Mouse (Mus musculus) limb, embryonic 10.5 days (tissue): ENCODE results near the gene Me3. TPM values are rescaled to one million over a fixed set of nuclear protein-coding genes. Genes with fewer than 3 reads are reported as not detected.

Experiments used
- DNase-seq: peaks from one replicate; pipeline ENCODE4 v3.0.0-alpha.2; 2017; ENCODE audit warnings: low spot score
- H3K27ac ChIP-seq: fragments of 300-500 bp; sonication (generic); 2 replicates; pipeline ENCODE4 v1.5.1; 2016; ENCODE audit warnings: mild to moderate bottlenecking
- H3K27me3 ChIP-seq: fragments of 300-500 bp; sonication (generic); 2 replicates; pipeline ENCODE4 v1.6.1; 2016; ENCODE audit warnings: low read depth, mild to moderate bottlenecking; ENCODE audit not compliant: poor library complexity, severe bottlenecking
- H3K36me3 ChIP-seq: fragments of 300-500 bp; sonication (generic); 2 replicates; pipeline ENCODE4 v1.6.1; 2016; ENCODE audit warnings: mild to moderate bottlenecking, moderate library complexity
- H3K4me1 ChIP-seq: fragments of 300-500 bp; sonication (generic); 2 replicates; pipeline ENCODE4 v1.6.1; 2016
- H3K4me3 ChIP-seq: fragments of 300-500 bp; sonication (generic); 2 replicates; pipeline ENCODE4 v1.5.1; 2016; ENCODE audit warnings: mild to moderate bottlenecking, moderate library complexity
- H3K9me3 ChIP-seq: fragments of 300-500 bp; sonication (generic); replicated peaks from 2 replicates; pipeline ENCODE4 v1.6.1; 2016; ENCODE audit warnings: mild to moderate bottlenecking
- WGBS: fragments of 180-500 bp; shearing (Covaris S2); methylation state at CpG from one replicate; pipeline ENCODE4 v1.1.7; 2016; 5-methylcytosine and 5-hydroxymethylcytosine counted together
- polyA plus RNA-seq: library from polyadenylated mRNA; unstranded; fragments of >200 nt; fragmentation: Nextera tagmentation; extraction: Ambion mirVana; gene quantifications from 2 replicates; pipeline ENCODE4 v1.2.1, GENCODE M21; 2016

Me3 gene
- polyA plus RNA-seq, 1 experiment from 2014 or later, result 0.06 TPM

DNA sequence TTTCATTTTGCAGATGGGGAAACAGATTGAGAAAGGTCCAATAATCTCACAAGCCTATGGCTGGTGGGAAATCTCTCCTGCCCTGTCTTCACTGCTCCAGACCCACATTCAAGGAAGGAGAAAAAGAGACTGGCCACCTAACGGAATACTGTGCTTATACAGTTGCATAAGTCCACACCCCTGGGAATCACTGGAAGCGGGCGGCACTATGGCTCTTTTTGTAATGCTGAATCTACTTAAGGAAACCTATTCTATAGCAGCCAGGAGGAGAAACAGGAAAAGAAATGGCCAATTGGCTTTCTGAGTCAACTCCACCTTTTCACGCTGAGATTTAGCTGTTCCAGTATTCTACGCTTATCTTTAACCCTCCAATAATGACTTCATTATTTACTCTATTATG lies 140.7 kb downstream of the Me3 start:
- no peaks in the 10 kb centered on the region for H3K36me3 ChIP-seq
- 90% methylated on average over 5 of the region's 5 CpGs for WGBS

DNA sequence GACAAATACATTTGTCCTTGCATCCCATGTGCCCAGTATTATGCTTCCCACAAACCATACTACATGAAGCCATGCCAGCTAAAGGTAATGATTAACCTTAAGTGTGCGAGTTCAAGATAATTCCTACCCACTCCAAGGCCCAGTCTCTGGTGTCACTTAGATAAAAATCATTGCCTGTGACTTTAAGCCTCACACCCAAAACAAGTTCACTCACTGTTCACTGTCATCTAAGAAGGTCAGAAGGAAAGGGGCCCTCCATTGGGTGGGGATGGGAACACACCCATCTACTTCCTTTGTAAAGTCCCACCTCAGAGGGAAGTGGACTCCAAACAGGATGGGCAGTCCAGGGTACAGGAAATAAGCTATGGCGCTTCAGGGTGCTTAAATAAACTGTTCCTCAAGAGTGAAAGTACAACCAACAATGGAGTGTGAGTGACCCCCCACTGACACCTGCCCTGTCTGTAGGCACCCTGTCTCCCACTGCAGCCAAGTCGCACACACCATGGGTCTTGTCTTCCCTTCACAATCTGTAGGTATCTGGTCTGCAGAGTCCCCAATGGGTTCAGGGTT lies 141.2 kb downstream of the Me3 start:
- Histone ChIP-seq H3K36me3 (no peaks in the 10 kb centered on the region), H3K9me3 (no peaks in the 10 kb centered on the region), H3K27me3 (no peaks in the 10 kb centered on the region), H3K4me1 (peaks cover 21% of the 10 kb centered on the region), H3K4me3 (no peak overlapping the region), H3K27ac (no peak overlapping the region; the same call in 1 of the 2 replicates)
- DNase-seq, result no peak
- 77% methylated on average over 3 of the region's 3 CpGs for WGBS

More for the DNA sequence above, 140.7 kb downstream of the Me3 start:
- Histone ChIP-seq H3K9me3 (no peaks in the 10 kb centered on the region), H3K4me1 (peaks cover 21% of the 10 kb centered on the region), H3K4me3 (no peak overlapping the region), H3K27ac (no peak overlapping the region), H3K27me3 (no peaks in the 10 kb centered on the region)
- no peak for DNase-seq

DNA sequence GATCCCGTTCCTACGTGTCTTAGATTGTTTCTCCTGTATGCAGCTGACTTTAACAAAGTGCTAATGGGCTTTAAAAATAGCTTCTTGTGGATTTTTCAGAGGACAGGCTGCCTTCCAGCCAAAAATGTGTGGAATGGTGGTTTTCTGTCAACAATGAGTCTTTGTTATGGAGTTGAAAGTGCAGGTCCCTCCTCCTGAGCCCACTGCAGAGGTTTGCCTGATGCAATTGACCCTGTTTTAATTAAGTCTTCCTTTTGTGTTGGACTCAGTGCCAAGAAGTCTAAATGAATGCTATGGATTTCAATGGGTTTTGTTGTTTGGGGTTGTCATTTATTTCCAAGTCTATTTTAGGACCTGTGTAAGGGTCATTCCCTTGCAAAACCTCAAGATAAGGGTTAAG lies 141.7 kb downstream of the Me3 start:
- no peak for DNase-seq
- WGBS, result 59% methylated on average over 2 of the region's 2 CpGs

DNA sequence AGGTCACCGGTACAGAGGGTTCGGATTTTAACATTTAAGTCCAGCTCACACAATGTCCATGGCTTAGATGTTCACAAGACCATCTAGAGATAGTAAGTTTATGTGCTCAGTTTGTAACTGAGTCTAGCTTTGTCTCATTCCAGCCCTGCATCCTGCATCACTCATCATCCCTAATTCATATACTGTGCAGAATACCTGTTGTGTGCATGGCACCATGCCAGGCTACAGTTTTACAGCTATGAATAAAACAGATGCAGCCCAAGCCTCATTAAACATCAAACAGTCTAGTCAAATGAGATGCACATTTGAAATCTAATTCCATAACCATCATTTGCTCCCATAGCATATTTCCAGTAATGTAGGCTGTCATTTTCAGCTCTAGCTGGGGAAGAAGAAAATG lies 143.7 kb downstream of the Me3 start:
- H3K27me3 ChIP-seq, result no peaks in the 10 kb centered on the region
- H3K4me1 ChIP-seq, result 0 out of 2 replicates have a peak, but pooled peaks cover 4% of the 10 kb centered on the region
- H3K9me3 ChIP-seq, result no peaks in the 10 kb centered on the region
- no peak overlapping the region for H3K27ac ChIP-seq
- no peak overlapping the region for H3K4me3 ChIP-seq
- DNase-seq, result no peak
- 99% methylated on average over 2 of the region's 2 CpGs for WGBS
- H3K36me3 ChIP-seq, result no peaks in the 10 kb centered on the region

More for the DNA sequence above, 141.7 kb downstream of the Me3 start:
- Histone ChIP-seq H3K27me3 (no peaks in the 10 kb centered on the region), H3K36me3 (no peaks in the 10 kb centered on the region), H3K9me3 (no peaks in the 10 kb centered on the region), H3K27ac (no peak overlapping the region; the same call in 1 of the 2 replicates), H3K4me1 (peaks cover 20% of the 10 kb centered on the region), H3K4me3 (no peak overlapping the region)

DNA sequence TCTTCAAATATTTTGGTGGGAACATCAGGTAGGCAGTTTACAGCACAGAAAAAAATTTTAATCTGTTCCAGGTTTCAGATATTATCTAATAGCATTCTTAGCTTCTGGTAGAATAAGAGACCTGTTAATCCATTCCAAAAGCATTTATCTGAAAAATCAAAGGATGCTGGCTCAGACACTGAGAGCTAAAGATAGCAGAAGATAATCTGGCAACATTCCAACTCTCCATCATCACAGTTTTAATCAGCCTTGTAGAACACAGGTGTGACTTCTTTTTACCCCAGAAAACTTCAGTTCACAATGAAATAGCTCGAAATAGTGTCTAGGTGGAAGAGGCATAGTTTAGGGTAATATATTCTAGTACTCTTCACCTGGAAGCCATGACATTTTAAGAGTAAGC lies 149.2 kb downstream of the Me3 start:
- Histone ChIP-seq H3K4me3 (no peak overlapping the region), H3K27ac (no peak overlapping the region), H3K36me3 (no peaks in the 10 kb centered on the region), H3K27me3 (no peaks in the 10 kb centered on the region), H3K9me3 (no peaks in the 10 kb centered on the region), H3K4me1 (no peaks in the 10 kb centered on the region)
- DNase-seq, result no peak
- 77% methylated on average over 1 of the region's 1 CpGs for WGBS

DNA sequence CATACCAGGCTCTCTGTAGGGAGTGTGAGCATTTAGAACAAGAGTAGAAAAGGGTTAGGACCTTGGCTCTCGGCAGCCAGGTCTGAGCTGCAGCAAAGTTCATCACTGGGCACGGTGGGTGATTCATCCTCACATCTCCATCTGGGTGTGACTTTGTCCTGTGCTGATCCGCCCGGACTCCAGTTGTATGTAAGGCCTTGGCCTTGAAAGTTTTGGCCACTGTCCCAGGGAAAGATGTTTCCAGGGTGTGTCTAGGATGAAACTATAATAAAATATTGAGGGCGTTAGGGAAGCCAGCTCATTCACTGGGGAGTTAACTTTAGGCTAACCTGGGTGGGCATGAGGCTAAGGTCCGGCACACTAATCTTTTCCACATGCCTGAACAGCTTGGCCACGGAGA lies 155.5 kb downstream of the Me3 start:
- Histone ChIP-seq H3K9me3 (no peaks in the 10 kb centered on the region), H3K4me3 (no peak overlapping the region), H3K36me3 (no peaks in the 10 kb centered on the region), H3K4me1 (no peaks in the 10 kb centered on the region), H3K27me3 (no peaks in the 10 kb centered on the region), H3K27ac (no peak overlapping the region)
- no peak for DNase-seq
- WGBS, result 80% methylated on average over 7 of the region's 7 CpGs

DNA sequence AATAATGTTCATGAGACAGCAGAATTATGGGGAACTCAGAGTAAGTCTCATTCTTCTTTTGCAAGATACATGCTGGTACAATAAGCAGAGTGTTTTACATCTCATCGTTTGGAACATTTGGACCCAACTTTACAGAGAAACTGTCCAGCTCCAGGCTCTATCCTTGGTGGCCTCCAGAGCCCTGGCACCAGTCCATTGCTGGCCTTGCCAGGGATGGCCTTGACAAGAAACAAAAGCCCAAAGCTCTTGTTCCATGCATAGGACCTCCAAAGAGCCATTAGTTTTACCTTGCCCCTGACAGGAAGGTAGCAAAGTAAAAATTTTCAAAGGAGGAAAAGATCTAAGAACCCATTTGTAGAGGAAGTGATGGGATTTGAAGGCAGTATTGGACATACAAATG lies 160.4 kb downstream of the Me3 start:
- no peak for DNase-seq
- H3K4me3 ChIP-seq, result no peak overlapping the region
- WGBS, result 91% methylated on average over 1 of the region's 1 CpGs
- 0 out of 2 replicates have a peak, but pooled peaks cover 9% of the 10 kb centered on the region for H3K27me3 ChIP-seq
- H3K9me3 ChIP-seq, result no peaks in the 10 kb centered on the region
- no peak overlapping the region for H3K27ac ChIP-seq
- H3K36me3 ChIP-seq, result no peaks in the 10 kb centered on the region
- peaks cover 11% of the 10 kb centered on the region for H3K4me1 ChIP-seq

DNA sequence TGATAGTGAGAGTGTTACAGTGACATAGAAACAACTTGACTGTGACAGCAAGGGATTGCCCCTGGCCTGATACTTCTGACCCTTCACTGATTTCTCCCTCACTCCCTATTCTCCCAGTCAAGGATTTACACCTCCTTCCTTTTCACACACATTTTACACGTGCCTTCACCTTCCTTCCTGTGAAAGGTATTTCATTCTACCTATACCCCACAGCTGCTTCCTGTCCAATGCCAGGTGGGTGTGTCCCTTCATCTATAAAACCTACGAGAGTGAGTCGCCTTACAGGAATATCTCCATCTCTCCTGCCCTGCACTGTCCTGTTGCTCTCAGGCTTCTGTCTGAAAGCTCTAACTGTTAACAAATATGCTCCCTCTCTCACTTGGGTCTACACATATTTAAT lies 163.2 kb downstream of the Me3 start:
- Histone ChIP-seq H3K4me3 (no peak overlapping the region), H3K9me3 (no peaks in the 10 kb centered on the region), H3K27me3 (0 out of 2 replicates have a peak, but pooled peaks cover 9% of the 10 kb centered on the region), H3K36me3 (no peaks in the 10 kb centered on the region), H3K27ac (no peak overlapping the region), H3K4me1 (peaks cover 26% of the 10 kb centered on the region)
- 75% methylated on average over 3 of the region's 3 CpGs for WGBS
- no peak for DNase-seq

DNA sequence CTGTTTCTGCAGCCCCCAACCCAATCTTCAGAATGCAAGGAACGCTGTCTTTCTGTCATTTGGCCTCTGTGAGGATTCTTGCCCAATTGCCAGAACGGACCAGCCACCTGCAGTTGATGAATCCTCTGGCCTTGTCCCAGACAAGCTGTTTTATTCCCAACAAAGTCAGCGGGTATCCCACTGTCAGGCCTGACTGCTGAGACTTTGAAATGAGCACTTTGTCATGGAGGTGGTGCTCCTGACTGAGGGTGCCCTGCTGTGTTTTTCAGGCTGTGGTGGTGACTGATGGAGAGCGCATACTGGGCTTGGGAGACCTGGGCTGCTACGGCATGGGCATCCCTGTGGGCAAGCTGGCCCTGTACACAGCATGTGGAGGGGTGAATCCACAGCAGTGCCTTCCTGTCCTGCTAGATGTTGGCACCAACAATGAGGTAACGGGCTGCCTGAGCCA lies 164.2 kb downstream of the Me3 start:
- 23% methylated on average over 6 of the region's 6 CpGs for WGBS
- Histone ChIP-seq H3K4me1 (peaks cover 26% of the 10 kb centered on the region), H3K36me3 (no peaks in the 10 kb centered on the region), H3K9me3 (no peaks in the 10 kb centered on the region), H3K27me3 (0 out of 2 replicates have a peak, but pooled peaks cover 9% of the 10 kb centered on the region), H3K4me3 (no peak overlapping the region), H3K27ac (no peak overlapping the region)
- no peak for DNase-seq

DNA sequence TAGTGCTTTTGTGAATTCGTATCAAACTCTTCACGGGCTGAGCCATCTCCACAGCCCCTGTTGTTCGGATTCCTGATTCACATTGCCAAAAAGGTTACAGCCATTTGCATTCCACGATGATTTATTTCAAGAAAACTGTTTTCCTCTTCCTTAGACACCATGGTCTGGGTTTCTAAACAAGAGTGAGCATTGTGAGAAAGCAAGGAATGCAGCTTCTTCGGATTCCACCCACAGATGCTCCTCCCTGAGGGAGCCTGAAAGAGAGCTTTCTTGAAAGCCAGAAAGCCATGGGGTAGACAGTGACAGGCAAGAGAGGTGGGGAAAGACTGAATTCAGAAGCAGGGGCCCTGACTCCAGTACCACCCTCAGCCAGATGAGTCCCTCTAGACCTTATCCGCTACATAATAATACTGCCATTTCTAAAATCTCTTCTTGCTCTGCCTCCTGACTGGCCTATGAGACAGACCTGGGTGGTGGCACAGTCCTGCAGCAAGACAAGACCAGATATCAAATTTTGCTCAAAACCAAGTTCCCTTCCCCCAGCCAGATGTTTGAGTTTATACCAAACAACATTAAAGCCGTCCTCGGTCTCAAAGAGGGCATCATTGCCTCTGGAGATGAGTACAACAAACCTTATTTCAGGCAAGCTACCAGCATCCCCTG lies 166.3 kb downstream of the Me3 start:
- Histone ChIP-seq H3K27me3 (0 out of 2 replicates have a peak, but pooled peaks cover 9% of the 10 kb centered on the region), H3K4me3 (no peak overlapping the region), H3K36me3 (no peaks in the 10 kb centered on the region), H3K4me1 (peaks cover 26% of the 10 kb centered on the region), H3K9me3 (no peaks in the 10 kb centered on the region), H3K27ac (no peak overlapping the region)
- 71% methylated on average over 8 of the region's 8 CpGs for WGBS
- DNase-seq, result no peak

DNA sequence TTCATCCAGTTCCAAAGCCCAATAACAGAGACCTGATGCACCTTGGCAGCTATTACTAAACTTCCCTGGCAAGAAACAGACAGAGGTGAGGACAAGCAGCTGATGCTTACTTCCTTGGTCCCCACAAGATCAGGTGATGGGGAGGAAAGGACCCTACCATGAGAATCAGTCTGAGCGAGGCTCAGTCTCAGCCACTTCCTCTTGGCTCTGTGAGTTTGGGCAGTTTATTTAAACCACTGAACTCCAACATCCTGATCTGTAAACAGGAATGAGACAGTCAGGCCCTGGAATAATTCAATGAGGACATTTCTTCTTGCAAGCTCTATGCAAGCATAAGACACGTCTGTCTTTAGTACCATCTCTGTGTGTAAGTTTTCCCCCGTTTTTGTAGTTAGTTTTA lies 170.3 kb downstream of the Me3 start:
- no peak for DNase-seq
- WGBS, result 81% methylated on average over 3 of the region's 3 CpGs
- Histone ChIP-seq H3K9me3 (no peaks in the 10 kb centered on the region), H3K36me3 (no peaks in the 10 kb centered on the region), H3K27me3 (no peaks in the 10 kb centered on the region), H3K4me3 (no peak overlapping the region), H3K27ac (no peak overlapping the region), H3K4me1 (peaks cover 15% of the 10 kb centered on the region)

DNA sequence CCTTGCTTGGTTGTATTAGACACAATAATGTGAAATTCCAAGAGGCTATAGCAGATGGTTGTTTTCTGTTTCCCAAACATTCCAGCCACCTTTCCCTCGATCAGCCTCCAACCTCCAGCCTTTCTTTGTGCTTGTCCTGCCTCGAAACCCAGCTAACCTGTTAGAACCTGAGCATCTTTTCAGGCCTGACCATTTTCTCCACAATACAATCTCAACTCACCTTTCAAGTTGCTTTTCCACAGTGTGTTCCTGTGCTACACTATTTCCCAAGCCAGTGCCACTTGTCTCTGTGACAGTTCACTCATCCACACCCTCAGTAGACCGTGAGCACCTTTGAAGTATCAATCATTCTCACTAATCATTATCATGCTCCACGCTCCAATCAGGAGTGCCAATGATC lies 171.8 kb downstream of the Me3 start:
- no peak overlapping the region for H3K4me3 ChIP-seq
- 87% methylated on average over 4 of the region's 4 CpGs for WGBS
- no peak for DNase-seq
- no peaks in the 10 kb centered on the region for H3K27me3 ChIP-seq
- H3K9me3 ChIP-seq, result no peaks in the 10 kb centered on the region
- no peaks in the 10 kb centered on the region for H3K36me3 ChIP-seq
- H3K27ac ChIP-seq, result no peak overlapping the region
- peaks cover 3% of the 10 kb centered on the region; the same call in 1 of the 2 replicates for H3K4me1 ChIP-seq

DNA sequence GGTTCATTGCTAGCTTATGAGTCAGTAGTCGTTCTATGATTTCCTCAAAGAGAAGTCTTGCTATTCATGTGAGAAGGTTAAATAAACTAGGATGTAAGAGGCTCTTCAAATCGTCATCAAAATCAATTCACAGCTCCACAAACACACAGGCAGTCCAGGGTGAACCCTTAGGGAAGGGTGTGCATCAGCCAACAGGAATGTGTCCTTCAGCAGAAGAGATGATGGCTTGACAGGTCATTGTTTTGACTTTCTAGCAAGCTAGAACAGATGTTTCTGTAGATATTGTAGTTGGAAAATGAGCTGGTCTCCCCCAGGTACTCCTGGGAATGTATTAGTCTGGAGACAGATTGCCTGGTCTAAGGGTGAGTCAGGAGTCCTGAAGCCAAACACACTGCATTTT lies 177.2 kb downstream of the Me3 start:
- Histone ChIP-seq H3K27ac (no peak overlapping the region), H3K4me1 (no peaks in the 10 kb centered on the region), H3K9me3 (no peaks in the 10 kb centered on the region), H3K27me3 (no peaks in the 10 kb centered on the region), H3K36me3 (no peaks in the 10 kb centered on the region), H3K4me3 (no peak overlapping the region)
- no peak for DNase-seq
- 76% methylated on average over 2 of the region's 2 CpGs for WGBS
